Mouse (Mus musculus) kidney, postnatal 36 days (tissue): ENCODE measurements around the gene Filip1l.

Experiments used
- DNase-seq, 2 experiments: peaks; one replicate each; pipeline ENCODE4 v3.0.0; 2021 to 2022; ENCODE audit warnings: mixed read lengths in 2 of 2

Gene Filip1l

DNA sequence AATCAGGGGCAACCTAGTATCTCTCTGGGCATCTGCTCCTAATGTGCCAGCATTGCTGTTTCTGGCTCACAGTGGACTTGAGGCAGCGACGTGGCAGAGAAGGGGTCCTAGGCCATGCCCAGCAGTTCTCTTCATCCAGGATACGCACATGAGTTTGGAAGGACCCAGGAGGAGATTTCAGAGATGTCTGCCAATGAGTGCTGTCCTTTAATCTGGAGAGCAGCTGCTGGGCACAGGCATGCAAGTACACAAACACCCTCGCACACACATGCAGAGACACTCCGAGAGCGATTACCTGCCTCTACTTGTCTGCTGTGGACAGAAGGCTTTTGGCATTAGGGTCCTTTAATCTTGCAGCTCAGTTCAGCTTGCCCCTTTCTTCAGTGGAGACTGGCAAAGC, at the start of gene Filip1l:
Gene Filip1l, plus strand, starts transcription at position 343 of the 400 bp plus-strand sequence.
- DNase-seq = no peak

DNA sequence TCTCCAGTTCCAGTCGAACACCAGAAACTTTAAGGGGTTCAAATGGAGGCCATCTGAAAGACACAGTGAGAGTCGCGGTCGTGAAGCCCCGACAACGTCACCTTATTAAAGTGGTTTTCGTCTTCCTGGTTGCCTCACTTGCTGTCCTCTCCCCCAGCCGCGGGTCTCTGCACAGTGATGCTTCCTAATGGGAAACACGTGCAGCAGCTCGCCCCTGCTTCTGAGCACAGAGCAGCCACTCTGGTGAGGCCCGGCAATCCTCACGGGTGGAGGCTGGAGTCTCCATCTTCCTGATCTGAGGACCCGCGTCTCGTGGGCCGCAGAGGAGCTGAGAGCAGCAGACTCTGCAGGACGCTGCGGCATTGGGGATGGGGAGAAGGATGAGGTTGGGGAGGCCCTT, 49.2 kb upstream of the Filip1l start:
- no peak for DNase-seq

DNA sequence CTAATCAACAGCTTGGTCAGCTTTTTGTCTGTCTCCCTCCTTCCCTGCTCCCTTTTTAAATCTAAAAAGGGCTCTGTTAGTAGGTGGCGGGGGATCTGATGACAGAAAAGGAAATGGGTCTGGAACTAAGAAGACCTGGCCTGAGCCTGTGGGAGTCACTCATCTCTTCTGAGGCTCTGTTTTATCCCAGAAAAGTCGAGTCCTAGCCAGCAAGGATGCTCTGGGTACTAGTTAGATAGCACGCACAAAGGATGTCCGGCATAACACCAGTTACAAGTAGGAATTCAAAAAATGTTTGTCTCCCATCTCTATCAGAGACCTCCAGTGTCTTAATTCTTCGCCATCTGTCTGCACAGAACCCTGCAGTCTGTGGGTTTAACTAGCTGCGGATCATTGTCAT, 47.4 kb upstream of the Filip1l start:
- no peak for DNase-seq

DNA sequence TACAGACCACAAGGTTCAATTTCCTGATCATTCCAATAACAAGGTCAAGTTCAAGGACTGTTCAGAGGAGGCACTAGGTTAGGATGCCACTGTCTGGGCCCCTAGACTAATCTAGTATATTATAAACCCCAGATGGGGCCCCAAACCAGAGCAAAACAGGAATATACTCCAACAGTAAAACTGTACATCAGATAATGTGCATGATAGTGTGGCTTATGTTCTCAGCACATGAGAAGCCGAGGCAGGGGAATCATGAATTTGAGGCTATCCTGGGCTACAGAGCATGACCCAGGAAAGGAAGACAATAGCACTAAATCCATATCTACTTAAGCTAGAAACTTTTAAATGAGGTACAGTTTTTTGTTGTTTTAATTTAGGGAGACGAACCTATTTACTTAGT, 40.8 kb upstream of the Filip1l start:
- no peak for DNase-seq

DNA sequence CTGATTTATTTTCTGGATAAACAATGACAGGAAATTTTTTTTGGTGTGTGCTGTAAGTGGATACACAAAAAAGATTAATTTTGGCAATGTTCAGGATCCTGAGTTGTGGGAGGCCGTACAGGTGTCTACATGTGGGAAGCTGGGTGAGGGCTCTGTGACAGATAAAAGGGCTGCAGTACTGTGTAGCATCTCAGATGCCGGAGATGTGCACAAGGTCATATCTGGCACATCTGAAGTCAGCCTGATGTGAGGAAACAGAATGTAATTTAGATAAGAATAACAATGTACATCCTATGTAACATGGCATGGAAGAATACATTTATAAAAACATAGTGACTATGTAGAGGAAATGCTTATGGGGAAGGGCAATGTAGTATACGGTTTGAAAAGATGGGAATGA, 39.4 kb upstream of the Filip1l start:
- DNase-seq = no peak

DNA sequence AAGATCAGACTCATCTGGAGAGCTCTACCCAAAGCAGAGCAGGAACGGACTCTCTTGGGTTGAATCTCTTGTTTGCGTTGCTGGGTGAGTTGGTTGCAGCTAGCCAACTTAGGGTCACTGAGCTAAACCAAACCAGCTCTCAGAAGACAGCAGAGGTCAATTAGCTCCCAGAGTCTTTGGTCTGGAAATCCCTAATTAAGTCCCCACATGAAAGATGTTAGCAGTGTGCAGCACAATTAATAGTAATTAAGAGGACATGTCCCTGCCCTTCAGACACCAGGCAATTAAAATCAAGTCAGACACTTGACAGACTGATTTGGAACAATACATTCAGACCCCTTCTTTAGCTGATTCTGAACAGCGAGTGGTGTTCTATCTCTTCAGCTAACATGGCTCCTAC, 38.7 kb upstream of the Filip1l start:
- DNase-seq = no peak

DNA sequence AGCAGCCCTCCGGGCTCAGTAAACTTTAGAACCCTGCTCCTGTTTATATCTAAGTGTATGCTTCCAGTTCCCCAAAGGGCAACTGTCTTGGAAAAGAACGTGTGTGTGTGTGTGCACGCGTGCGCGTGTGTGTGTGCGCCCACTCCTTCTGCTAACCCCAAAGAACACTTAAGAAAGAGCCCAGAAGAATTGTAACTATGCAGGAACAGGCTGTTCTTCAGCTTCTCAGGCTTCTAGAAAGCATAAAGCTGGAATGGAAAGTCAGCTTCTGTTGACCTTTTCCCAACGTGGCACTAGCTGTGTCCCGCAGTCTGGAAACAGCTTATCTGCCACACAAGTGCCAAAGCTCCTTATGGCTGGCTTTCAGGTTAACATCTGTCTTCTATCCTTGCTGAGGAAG, 37.9 kb upstream of the Filip1l start:
- DNase-seq = no peak

DNA sequence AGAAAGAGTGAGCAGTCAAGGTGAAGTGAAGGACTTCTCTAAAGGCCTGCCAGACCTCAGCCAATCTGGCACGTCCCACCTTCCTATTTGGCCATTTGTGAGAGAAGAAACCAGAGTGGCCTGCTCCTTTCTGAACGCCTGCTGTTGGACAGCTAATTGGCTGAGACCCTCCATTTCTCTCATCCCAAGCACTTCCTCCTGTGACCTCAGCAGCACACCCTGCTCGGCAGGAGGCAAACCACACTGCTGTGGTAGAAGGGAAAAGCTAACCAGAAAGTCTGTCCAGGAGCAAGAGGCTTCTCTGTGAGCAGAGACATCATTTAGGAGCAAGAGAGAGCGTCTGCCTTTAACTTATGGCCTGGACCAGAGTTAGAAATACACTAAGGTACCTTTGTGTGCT, 35.8 kb upstream of the Filip1l start:
- no peak for DNase-seq

DNA sequence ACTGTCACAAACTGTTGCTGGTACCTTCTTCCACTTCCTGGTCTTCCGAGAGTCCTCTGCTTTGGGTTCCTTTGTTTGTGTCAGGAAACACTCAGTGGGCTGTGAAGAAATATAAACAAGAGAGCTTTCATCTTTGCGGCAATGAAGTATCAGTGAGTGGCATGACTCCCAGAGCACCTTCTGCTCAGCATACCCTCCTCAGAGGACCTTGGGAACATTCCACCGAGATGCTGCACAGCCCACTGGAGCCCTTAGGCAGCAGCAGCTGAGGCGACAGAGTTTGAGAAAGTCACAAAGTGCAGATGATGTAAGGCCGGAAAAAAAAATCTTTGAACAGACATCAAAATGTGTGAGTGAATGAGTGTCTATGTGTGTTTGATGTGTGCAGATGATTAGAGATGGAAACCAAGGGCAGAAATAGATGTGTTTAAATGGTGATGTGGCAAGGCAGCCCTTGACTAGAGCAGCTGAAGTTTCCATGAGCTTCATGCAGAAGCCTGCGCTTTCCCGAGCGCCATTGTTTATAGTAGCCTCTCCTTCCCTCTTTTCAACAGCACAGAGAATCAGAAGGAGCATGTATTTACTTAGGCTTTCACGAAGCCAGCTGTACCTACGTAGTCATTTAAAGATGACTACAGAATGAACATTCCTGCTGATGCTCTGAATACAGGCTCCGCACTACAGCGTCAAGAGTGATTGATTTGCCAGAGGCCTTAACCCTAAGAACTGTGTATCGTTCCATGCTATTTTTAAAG, 34.8 kb upstream of the Filip1l start:
- DNase-seq = peak in 1 of 2 experiments; percentile 26

DNA sequence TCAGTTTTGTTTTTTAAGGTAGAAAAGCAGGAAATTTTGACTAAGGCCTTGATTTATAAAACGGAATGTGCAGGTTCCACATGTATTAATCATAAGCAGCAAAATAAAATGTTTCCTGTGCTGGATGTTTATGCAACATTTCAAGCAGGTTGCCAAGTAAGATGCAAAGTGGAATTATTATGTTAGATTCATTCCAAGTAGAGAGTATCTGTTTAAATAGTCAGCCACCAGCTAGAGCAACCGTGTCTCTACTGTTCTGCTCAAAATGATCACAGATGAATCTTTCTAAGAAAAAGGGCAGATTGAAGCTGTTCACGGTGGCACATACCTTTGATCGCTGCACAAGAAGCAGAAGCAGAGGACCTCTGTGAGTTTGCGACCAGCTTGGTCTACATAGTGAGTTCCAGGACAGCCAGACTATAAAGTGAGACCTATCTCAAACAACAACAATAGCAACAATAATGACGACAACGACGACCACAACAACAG, 34.2 kb upstream of the Filip1l start:
- DNase-seq = peak in 1 of 2 experiments; percentile 43

DNA sequence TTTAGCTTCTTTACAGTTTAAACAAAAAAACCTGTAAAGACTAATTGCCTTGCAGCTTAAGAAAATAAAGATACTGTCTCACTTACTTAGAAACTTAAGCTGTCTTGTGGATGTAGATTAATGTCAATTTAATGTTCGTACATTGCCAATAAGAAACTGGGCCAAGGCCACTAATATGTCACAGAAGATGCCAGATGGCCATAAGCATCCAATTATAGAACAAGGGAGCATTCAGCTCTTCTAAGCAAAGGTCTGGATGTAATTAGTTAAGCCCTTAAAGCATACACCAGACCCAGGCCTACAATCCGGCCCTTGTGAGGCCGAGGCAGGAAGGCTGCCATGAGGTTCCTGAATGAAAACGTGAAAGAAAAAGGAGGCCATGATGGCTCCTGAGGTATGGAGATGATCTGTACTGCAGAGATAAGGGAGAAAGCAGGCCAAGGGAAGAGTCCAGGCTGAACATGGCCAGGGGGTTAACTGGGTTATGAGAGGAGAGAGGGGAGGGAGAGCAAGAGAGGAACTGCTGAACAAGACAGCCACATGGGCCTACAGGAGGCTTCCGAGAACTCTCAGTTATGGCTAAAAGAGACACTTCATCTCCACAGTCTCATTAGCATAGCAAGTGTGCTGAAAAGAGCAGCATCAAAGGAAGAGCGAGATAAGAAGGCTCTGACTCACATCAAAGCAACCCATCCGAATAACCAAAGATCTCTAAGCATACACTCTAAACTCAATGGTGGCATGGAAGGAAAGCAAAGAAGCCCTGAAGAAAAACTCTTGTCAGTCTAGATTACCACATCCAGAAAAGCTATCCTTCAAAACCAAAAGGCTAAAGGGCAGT, 33.4 kb upstream of the Filip1l start:
- no peak for DNase-seq

DNA sequence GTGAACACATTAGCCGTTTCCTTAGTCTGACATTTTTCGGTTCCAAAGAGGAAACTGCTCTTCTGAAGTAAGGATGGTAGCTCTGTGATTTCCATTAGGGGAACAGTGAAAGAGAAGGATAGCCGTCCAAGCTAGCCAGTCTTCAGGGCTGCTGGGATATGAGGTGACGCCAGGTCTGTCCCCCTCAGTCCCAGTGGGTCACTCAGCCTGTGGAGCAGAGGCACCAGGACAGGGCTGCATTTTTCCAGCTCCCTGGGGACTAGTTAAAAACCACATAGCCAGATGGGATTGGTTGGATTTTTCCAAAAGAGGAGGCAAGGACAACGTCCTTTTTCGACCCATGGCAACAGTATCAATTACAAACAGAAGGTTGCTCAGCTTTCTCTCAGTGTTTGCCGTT, 25.9 kb upstream of the Filip1l start:
- peak; percentile 46 to 60 for DNase-seq

DNA sequence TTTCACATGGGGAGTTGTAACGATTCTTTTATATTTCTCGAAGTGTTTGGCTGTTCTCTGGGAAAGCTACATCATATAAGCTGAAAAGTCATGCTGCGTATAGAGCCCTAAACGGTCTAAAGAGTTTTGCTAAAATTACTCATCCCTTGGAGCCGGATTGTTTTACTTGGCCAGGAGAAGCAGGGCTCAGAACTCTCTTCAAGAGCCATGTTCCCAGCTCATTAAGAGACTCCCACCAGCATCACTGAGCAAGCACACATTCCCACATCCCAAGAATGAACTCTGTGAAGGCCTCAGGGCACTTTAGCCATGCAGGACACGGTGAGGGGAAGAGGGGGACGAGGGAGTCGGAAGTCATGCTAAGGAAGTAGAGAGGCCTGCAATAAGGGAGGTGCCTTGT, 23.9 kb upstream of the Filip1l start:
- DNase-seq = no peak

DNA sequence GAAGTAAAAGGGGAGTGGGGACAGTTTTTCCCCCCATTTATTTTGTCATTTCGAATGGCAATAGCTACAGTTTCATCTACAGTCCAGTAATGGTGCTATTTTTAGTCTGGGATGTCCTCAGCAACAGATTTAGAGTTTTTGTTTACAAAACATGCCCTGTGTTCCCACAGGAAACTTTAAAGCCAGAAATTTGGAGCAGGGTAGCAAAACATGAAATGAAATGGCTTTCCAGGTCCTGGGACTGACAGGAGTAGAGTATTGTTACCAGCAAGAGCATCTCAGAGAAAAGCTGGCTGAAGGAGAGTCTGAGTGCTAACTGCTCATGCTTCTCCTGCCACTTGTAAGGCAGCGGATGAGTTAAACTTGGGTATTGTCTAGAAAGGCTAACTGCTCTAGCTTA, 22.8 kb upstream of the Filip1l start:
- DNase-seq = no peak

DNA sequence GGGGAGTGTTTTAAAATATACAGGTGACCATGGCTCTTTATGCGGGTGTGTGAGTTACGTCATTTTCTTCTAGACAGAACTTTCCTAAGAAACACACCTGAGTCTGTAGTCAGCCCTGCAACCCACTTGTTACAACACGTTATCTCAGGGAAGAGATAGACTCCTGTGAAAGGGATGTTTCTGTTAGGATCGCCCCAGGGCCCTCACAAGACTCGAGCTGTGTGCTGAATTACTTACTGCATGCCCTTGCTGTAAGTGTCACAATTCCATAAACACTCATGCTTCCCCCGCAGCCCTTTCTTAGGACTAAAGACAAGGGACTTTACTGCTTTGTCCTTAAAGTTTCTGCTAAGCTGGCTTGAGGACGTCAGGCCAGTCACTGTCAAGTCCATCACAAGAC, 20.6 kb upstream of the Filip1l start:
- no peak for DNase-seq

DNA sequence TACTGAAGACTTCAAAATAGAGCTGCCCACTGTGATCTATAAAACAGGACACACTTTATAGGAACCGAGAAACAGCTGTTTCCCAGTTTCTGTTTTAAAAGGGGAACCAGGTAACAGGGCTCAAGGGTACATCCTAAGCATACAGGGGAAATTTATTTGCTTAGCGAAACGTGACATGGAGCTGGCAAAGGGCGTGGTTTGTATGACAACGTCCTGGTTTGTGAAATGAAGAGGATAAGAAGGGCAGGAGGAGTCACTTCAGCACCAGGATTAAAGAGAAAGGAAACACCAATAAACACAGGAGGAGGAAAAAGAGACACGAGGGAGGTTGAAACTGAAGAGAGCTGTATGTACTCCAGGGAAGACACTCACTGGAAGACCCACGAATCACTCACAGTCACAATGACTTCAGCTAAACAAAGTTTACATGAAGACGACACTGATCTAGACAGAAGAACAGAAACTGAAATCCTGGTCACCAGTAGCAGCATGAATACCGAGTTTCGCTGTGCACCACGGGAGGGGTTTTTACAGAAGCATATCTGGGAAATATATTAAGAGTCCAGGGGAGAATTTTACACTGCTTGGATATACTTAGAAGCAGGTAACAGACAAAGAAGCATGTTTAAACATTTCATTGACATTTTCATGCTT, 16.0 kb upstream of the Filip1l start:
- DNase-seq = peak in 1 of 2 experiments; percentile 41

DNA sequence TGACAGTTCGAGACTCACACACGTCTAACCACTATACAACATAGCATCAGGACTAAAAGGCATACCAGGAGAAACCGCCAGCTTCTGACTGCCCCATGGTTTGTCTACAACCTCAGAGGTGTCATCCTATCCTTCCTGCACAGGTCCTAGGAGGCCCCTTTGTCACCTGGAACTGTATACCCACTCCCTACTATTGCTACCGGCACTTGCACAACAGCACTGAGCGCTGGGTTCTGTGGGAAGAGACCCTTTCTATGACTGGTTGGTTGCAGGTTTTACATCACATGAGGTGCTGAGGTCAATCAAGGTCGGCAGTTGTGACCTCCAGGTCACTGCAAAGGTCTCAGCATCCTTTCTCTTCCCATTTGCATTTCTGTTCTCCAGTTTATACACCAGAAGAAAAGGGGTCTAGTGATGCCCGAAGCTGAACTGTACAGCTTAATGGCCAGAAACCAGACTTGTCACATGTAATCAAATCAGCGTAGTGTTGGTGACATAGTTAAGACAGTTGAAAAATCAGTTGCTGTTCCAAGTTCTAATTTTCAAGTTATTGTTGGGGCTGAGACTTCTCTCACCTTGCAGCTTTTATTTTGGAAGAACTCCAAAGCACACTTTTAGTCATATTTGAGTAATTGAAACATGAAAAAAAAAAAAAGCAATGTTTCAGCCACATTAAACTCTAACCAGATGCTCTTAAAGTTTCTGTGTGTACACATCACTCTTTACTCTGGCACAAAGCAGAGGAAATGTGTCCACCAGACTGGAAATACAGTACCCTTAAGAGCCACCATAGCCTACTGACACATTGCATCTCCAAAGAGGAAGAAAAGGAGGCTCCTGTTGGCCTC, 12.9 kb upstream of the Filip1l start:
- no peak for DNase-seq

DNA sequence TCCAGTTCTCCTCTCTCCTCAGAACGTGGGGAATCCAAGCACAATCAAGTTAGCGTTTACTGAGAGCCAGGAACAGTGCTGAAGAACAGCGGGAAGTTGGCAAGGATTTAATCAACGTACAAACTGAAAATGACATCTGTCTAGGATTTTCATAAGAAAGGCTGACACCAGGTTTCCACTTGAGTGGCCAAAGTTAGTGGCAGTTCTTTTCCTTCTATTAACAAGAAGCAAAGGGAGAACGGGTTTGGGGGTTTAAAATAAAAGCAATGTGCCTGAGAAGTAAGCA, 12.3 kb upstream of the Filip1l start:
- no peak for DNase-seq

DNA sequence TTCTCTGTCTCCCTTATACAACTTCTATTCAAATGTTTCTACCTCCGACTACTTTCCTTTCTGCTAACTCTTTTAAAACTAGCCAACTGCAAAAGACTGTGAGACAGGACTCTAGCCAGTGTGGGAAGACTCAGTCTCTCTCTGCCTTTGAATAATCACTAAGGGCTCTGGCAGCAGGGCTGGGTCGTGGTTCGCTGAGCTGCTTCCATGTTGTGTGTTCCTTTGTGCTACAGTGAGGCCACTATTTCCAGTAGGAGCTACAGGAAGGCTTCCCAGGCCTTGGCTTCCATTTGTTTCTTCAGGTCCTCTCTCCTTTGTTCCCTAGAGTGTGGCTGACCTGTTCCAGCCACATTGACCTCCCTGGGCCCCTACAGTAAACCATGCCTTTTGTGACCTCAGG, 6.6 kb upstream of the Filip1l start:
- DNase-seq = no peak

DNA sequence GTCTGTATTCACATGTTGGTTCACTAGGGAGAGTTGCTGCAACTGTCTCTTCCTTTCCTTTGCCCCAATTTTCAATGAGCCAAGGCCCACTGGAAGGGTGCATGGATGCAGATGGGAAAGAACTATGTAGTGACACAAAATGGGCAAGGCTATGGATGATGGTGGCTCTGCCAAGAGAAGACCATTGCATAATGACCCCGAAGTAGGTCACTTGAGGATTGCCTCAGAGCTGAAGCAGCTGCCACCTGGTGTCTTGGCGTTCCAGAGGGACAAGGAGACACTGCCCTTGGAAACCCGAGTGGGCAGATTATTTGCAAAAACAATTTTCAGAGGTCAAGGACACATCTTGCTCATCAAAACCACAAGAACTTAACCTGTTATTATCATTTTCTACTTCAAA, 3.9 kb upstream of the Filip1l start:
- DNase-seq = no peak

DNA sequence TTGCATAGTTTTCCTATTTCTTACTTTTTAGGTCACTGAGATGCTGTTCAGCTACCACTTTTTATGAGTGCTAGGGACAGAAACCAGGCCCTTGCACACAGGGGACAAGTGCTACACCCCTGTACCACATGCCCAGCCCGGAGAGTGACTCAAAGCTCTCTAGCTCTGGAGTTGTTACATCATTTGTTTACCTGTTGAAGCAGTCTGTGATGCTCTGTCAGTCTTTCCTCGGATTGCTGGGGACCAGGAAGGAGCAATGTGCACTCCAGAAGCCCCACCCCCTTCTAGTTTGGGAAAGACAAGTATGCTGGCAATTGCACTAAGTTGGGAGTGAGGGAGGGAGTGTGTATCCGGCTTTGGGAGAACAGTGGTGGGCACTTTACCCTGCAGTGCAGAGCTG, 3.2 kb upstream of the Filip1l start:
- no peak for DNase-seq

DNA sequence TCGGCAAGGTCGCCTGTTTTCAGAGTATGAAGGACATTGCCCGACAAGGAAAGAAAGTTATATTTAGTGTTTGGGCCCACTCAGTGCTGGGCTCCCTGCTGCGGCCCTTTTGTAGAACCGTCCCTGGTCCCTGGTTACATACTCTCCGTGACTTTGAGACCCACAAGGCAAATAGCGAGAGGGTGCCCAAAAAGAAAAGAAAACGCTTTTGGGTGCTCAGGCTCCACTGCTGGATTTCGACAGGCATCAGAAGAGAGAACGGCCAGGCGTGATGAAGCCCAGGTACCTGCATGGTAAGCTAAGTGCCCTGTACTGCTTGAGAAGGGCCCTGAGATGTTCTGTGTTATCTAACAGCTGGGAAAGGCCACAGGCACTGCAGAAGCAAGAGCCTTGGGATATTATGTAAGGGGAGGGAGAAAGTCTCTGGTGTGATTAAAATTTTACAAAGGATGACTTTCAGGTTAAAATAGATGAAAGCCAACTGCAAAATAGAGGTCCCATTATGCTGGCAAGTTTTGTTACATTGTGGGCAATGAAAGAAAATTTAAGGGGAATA, 351 bp downstream of the Filip1l start:
- no peak for DNase-seq

DNA sequence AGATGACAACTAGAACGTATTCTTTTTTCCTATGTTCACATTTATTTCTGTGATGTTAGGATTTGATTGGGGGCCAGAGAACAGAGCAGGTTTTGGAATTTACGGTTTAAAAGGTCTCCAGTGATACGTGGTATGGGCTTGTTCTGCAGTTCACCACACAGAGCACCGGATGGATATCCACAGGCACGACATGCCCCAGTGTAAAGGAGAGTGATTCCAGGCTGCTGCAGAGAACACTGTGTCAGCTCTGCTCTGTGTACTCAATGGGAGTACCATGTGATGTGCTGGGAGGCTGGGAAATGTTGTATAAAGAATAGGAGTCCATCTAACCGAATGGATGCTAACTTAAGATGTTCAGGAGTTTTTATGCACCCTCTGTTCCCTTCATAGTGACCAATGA, 1.0 kb downstream of the Filip1l start:
- no peak for DNase-seq
